Mouse (Mus musculus) spleen, postnatal 10 days (tissue): ENCODE measurements around the gene Scgb2b3.

ENCODE experiments used
- DNase-seq, 2 experiments: peaks; one replicate each; pipeline ENCODE4 v3.0.0; 2021 to 2022; ENCODE audit warnings: low spot score in 2 of 2

Gene Scgb2b3

DNA sequence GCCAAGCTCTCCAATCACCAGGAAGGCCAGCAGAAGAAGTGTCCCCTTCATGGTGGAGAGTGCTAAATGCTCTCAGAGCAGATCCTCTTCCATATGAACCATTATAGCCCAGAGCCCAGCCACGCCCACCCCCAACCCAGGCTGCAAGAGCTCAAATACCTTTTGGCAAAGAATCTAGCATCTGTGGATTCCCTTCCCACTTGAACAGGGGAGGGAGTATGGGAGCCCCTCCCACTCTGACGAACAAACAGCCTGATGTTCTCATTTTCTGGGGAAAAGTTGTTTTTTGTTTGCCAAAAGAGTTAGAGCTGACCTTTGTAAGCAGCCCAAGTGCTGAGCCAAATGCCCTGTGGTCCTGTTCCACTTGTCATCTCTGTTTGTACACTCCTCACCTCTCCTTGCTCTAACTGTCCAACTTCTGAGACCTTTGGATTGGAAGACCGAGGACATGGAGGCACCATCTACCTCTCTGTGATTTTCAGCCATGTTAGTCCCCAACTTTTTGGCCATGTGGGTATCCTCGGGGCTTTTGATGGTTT is at the start of gene Scgb2b3:
TSS of gene Scgb2b3 (minus strand) at position 51 of the 539 bp plus-strand sequence.
- DNase-seq, result no peak

DNA sequence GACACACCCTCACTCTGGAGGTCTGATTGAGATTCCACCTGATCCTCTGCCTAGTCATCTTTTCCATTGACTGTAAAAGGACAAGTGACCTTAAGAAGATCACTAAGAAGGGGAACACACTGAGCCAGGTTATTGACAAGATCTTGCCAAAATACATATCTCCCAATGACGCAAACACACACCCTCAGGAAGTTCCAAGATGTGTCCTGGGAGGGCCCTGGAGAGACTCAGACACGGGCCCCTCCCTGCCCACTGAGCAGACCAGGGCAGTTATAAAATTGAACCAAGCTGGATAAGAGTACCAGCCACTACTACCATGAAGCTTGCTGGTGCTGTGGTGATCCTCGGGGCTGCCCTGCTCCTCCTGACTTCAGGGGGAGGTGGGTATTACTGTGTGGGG is 13.4 kb upstream of the Scgb2b3 start, which contains the start of gene Scgb1b3:
TSS of gene Scgb1b3 (plus strand) at position 301 of the 400 bp plus-strand sequence.
- no peak for DNase-seq
